In genomic region chr16:9671222-9671621, GRCm38 (mm10) we compare ENCODE assay signal across 12 mouse cellular contexts.
"Had no signal": no experiment of that assay in that cellular context is flagged by ENCODE, and none has a peak within 500 bp of the region (broad histone marks: within the 10 kb centered on the region; RNA-seq: fewer than 3 reads in every experiment).

No protein-coding gene starts in this region.

- DNase-seq: kidney, adult 2 months; kidney, postnatal 14 days; right cerebral cortex, postnatal 14 days; thymus, postnatal 36 days had no signal

- ATAC-seq: intestine, embryonic 16.5 days; liver, embryonic 12.5 days had no signal

- H3K27ac ChIP-seq: kidney, embryonic 15.5 days; limb, embryonic 13.5 days; liver, embryonic 12.5 days; macrophage; stomach, embryonic 15.5 days had no signal

- H3K27me3 ChIP-seq: kidney, embryonic 15.5 days; limb, embryonic 13.5 days; liver, embryonic 12.5 days; megakaryocyte, embryonic 14.5 days; stomach, embryonic 15.5 days had no signal

- H3K4me3 ChIP-seq: kidney, embryonic 15.5 days; limb, embryonic 13.5 days; liver, embryonic 12.5 days; megakaryocyte, embryonic 14.5 days; stomach, embryonic 15.5 days had no signal

- H3K4me1 ChIP-seq: kidney, embryonic 15.5 days; limb, embryonic 13.5 days; liver, embryonic 12.5 days; megakaryocyte, embryonic 14.5 days; stomach, embryonic 15.5 days had no signal

- H3K4me2 ChIP-seq: kidney, embryonic 15.5 days; limb, embryonic 13.5 days; liver, embryonic 12.5 days; midbrain, embryonic 11.5 days; stomach, embryonic 15.5 days had no signal

- H3K36me3 ChIP-seq: kidney, embryonic 15.5 days; limb, embryonic 13.5 days; liver, embryonic 12.5 days; stomach, embryonic 15.5 days had no signal

- H3K9ac ChIP-seq: kidney, embryonic 15.5 days; limb, embryonic 13.5 days; liver, embryonic 12.5 days; stomach, embryonic 15.5 days had no signal

- H3K9me3 ChIP-seq: kidney, embryonic 15.5 days; limb, embryonic 13.5 days; liver, embryonic 12.5 days; stomach, embryonic 15.5 days had no signal
